Mouse (Mus musculus) liver, adult 2 months (tissue): ENCODE results near the gene Tmsb15b1.

Experiments
- CTCF ChIP-seq: fragments of 200-500 bp; IDR thresholded peaks from 2 replicates; pipeline ENCODE4 v1.5.1; 2011; ENCODE audit warnings: low read depth, low read length, control low read depth
- POLR2A ChIP-seq: fragments of 200-500 bp; IDR thresholded peaks from 2 replicates; pipeline ENCODE4 v1.6.1; 2011; ENCODE audit warnings: low read length, control low read depth; ENCODE audit not compliant: insufficient read depth; ENCODE audit errors: extremely low read depth

- TF ChIP-seq POLR2A, result no peak
- no peak for TF ChIP-seq CTCF
Measured at GRCm38 (mm10) chrX:136976424-136977084, at the start of gene Tmsb15b1, which contains the start of gene Tmsb15l.
